Mouse (Mus musculus) kidney, embryonic 14.5 days (tissue): ENCODE measurements around the gene Dnal4. TPM values are rescaled to one million over a fixed set of nuclear protein-coding genes. Genes with fewer than 3 reads are reported as not detected.

Experiments
- ATAC-seq: fragments of 200-750 bp; cut with Nextera tagmentation; 2 replicates; pipeline ENCODE4 v1.8.0; 2017; ENCODE audit warnings: moderate number of reproducible peaks, mild to moderate bottlenecking, moderate TSS enrichment, moderate library complexity; ENCODE audit not compliant: low FRiP score, low TSS enrichment
- H3K27ac ChIP-seq: fragments of 300-500 bp; sonication (generic); 2 replicates; pipeline ENCODE4 v1.5.1; 2014; ENCODE audit warnings: low read depth, mild to moderate bottlenecking, low read length, moderate library complexity, mixed read lengths
- H3K27me3 ChIP-seq: fragments of 300-500 bp; sonication (generic); 2 replicates; pipeline ENCODE4 v1.6.1; 2014; ENCODE audit warnings: mild to moderate bottlenecking, low read length; ENCODE audit not compliant: control insufficient read depth, insufficient read depth
- H3K36me3 ChIP-seq: fragments of 300-500 bp; sonication (generic); 2 replicates; pipeline ENCODE4 v1.6.1; 2014; ENCODE audit warnings: low read length, mixed read lengths; ENCODE audit not compliant: control insufficient read depth, insufficient read depth
- H3K4me1 ChIP-seq: fragments of 300-500 bp; sonication (generic); 2 replicates; pipeline ENCODE4 v1.6.1; 2014; ENCODE audit warnings: low read length, mixed read lengths; ENCODE audit not compliant: control insufficient read depth, insufficient read depth
- H3K4me2 ChIP-seq: fragments of 300-500 bp; sonication (generic); replicated peaks from 2 replicates; pipeline ENCODE4 v1.6.1; 2014; ENCODE audit warnings: low read depth, mild to moderate bottlenecking, low read length
- H3K4me3 ChIP-seq: fragments of 300-500 bp; sonication (generic); 2 replicates; pipeline ENCODE4 v1.5.1; 2014; ENCODE audit warnings: mild to moderate bottlenecking, low read length
- H3K9ac ChIP-seq: fragments of 300-500 bp; sonication (generic); 2 replicates; pipeline ENCODE4 v1.6.1; 2014; ENCODE audit warnings: low read depth, mild to moderate bottlenecking, low read length, moderate library complexity
- H3K9me3 ChIP-seq: fragments of 300-500 bp; sonication (generic); 2 replicates; pipeline ENCODE4 v1.6.1; 2016; ENCODE audit warnings: low read length; ENCODE audit not compliant: control insufficient read depth
- WGBS: fragments of 180-500 bp; shearing (Covaris S2); extraction: QIAGEN DNeasy Blood & Tissue Kit; methylation state at CpG from one replicate; pipeline ENCODE4 v1.1.7; 2014; 5-methylcytosine and 5-hydroxymethylcytosine counted together
- polyA plus RNA-seq: library from polyadenylated mRNA; unstranded; fragments of >200 nt; fragmentation: Nextera tagmentation; extraction: Ambion mirVana; gene quantifications from 2 replicates; pipeline ENCODE4 v1.2.1, GENCODE M21; 2014

Gene Dnal4
- polyA plus RNA-seq, 1 experiment from 2014 or later: 60.1 TPM

DNA sequence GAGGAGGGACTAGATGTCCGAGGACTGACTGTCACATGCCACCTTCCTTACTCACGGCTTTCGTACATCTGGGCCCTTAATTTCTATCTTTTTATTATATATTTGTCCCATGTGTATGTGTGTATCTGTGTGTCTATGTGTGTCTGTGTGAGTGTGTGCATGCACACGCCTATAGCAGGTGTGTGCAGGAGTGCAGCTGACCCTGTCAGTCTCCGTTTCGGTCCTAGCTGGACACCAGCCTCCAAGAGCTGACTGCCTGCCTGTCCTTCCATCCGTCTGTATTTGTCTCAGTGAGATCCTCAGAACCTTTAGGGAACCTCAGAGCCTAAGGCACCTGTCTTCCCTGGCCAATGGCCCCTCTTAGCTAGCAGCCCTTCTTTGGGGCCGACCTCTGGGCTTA is 57.4 kb downstream of the Dnal4 start:
- Histone ChIP-seq H3K4me3 (no peak overlapping the region), H3K9ac (no peak overlapping the region), H3K27ac (no peak overlapping the region), H3K4me1 (no peaks in the 10 kb centered on the region), H3K36me3 (peaks cover 68% of the 10 kb centered on the region), H3K9me3 (no peaks in the 10 kb centered on the region), H3K4me2 (no peak overlapping the region), H3K27me3 (no peaks in the 10 kb centered on the region)
- ATAC-seq: no peak
- WGBS: 92% methylated on average over 8 of the region's 8 CpGs

DNA sequence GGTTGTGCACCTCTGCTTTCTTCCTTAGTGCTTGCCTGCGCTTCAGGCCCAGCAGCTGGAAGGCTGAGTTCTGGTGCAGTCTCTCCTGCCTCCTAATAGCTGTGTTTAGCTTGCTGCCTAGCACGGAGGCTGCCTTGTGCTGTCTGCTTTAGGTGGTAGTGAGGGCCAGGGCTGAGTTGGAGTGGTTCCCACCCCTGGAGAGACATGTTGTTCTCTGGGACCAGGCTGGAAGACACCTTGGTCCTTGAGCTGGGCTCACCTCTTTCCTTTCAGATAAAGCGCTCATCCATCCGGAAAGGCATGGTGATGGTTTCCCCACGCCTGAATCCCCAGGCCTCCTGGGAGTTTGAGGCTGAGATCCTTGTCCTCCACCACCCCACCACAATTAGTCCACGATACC is 60.9 kb downstream of the Dnal4 start:
- WGBS: 90% methylated on average over 6 of the region's 6 CpGs
- ATAC-seq: no peak

DNA sequence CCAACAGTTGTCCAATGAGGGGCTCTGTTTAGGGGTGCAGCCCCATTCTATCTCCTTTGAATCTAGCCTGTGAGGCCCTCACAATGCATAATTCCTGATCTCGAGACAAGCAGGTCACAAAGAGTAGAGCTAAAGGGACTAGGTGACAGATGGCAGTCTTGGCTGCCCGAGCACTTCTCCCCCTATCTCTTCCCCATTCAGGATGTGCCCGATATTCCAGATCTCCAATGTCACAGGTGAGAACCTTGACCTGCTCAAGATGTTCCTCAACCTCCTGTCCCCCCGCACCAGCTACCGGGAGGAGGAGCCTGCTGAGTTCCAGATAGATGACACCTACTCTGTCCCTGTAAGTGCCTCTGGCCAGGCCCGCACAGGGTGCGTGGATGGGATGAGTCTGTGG is 62.0 kb downstream of the Dnal4 start:
- Histone ChIP-seq H3K36me3 (peaks cover 80% of the 10 kb centered on the region), H3K4me3 (no peak overlapping the region), H3K9ac (no peak overlapping the region), H3K4me1 (no peaks in the 10 kb centered on the region), H3K9me3 (no peaks in the 10 kb centered on the region), H3K27me3 (no peaks in the 10 kb centered on the region), H3K4me2 (no peak overlapping the region), H3K27ac (no peak overlapping the region)
- 95% methylated on average over 7 of the region's 7 CpGs for WGBS
- no peak for ATAC-seq

More for the DNA sequence above, 60.9 kb downstream of the Dnal4 start:
- Histone ChIP-seq H3K4me3 (no peak overlapping the region), H3K4me1 (no peaks in the 10 kb centered on the region), H3K4me2 (no peak overlapping the region), H3K36me3 (peaks cover 82% of the 10 kb centered on the region), H3K27ac (no peak overlapping the region), H3K9ac (no peak overlapping the region), H3K27me3 (no peaks in the 10 kb centered on the region), H3K9me3 (no peaks in the 10 kb centered on the region)

Other genes starting within 250 kb of the Dnal4 start
- gene Ddx17, start 231.1 kb downstream of the Dnal4 start, polyA plus RNA-seq: 84.7 and 93.8 TPM in 2 replicates
- gene Dmc1, start 172.7 kb downstream of the Dnal4 start, polyA plus RNA-seq: 1.4 and 2.0 TPM in 2 replicates
- 1.6 and 2.7 TPM in 2 replicates for gene Fam227a, start 118.9 kb downstream of the Dnal4 start, polyA plus RNA-seq
- gene Cby1, start 118.7 kb downstream of the Dnal4 start, polyA plus RNA-seq: 52.4 and 56.0 TPM in 2 replicates
- 274 and 346 TPM in 2 replicates for gene Tomm22, start 107.0 kb downstream of the Dnal4 start, polyA plus RNA-seq
- gene Josd1, start 89.9 kb downstream of the Dnal4 start, polyA plus RNA-seq: 11.9 and 13.0 TPM in 2 replicates
- gene Gtpbp1, start 87.0 kb downstream of the Dnal4 start, polyA plus RNA-seq: 20.3 and 31.6 TPM in 2 replicates
- gene Sun2, start 35.3 kb downstream of the Dnal4 start, polyA plus RNA-seq: 5.1 and 6.9 TPM in 2 replicates
- gene Nptxr, start 26.9 kb upstream of the Dnal4 start, polyA plus RNA-seq: 0.50 and 1.8 TPM in 2 replicates
- gene Npcd, start 56.4 kb upstream of the Dnal4 start, polyA plus RNA-seq: 0.22 TPM in 1 of 2 replicates, not detected in the other
- gene Cbx6, start 56.8 kb upstream of the Dnal4 start, polyA plus RNA-seq: 22.4 and 28.6 TPM in 2 replicates
- 20.3 and 25.3 TPM in 2 replicates for gene Apobec3, start 113.8 kb upstream of the Dnal4 start, polyA plus RNA-seq
- 1.5 and 2.0 TPM in 2 replicates for gene Cbx7, start 193.3 kb upstream of the Dnal4 start, polyA plus RNA-seq
- gene Pdgfb, start 237.1 kb upstream of the Dnal4 start, polyA plus RNA-seq: 5.0 and 5.8 TPM in 2 replicates